Mouse (Mus musculus) heart, postnatal 0 days (tissue): ENCODE measurements around the gene Gnb3.

Source experiments
- CTCF ChIP-seq: IDR thresholded peaks from 2 replicates; pipeline ENCODE4 v1.5.1; 2016; ENCODE audit warnings: antibody characterized with exemption, control low read depth, low read depth
- EP300 ChIP-seq: IDR thresholded peaks from 2 replicates; pipeline ENCODE4 v1.6.1; 2016; ENCODE audit warnings: antibody characterized with exemption, low read depth

DNA sequence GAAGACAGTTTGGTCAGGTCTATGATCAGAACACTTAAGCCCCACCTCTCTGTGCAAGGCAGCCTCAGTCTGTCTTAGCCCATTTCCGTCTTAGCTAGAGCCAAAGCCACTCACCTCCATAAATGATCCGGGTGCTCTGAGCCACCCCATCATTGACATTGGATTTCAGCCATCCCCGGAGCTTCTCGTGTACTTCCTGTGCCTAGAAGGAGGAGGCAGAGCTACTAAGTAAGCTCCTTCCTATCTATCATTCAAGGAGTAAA lies 28.7 kb downstream of the Gnb3 start:
- TF ChIP-seq CTCF = no peak
- no peak for TF ChIP-seq EP300
